Mouse (Mus musculus) leukemia stem cell, adult 10-12 weeks (primary cell): ENCODE data around the gene Dusp19. TPM values are rescaled to one million over a fixed set of nuclear protein-coding genes. Genes with fewer than 3 reads are reported as not detected.

Experiments
- polyA plus RNA-seq: library from polyadenylated mRNA; stranded (reverse); fragments of >175 nt; gene quantifications from 2 replicates; pipeline ENCODE4 v1.2.3, GENCODE M21; 2012; ENCODE audit warnings: low replicate concordance

Gene Dusp19
- polyA plus RNA-seq, result 0.18 and 0.77 TPM in 2 replicates

GRCm38 (mm10) chr2:80616854-80617737, at the start of gene Dusp19, which contains the start of gene Nup35:
Dusp19 (plus strand) TSS chr2:80617045.
Nup35 (plus strand) TSS chr2:80617236.

GRCm38 (mm10) chr2:80581043-80581711, 35.7 kb upstream of the Dusp19 start, which contains the start of gene Nckap1:
Nckap1 (minus strand) TSS chr2:80581380.

Other genes starting within 250 kb of the Dusp19 start
- gene Frzb, start 169.4 kb upstream of the Dusp19 start, polyA plus RNA-seq, result 0.35 and 3.5 TPM in 2 replicates
- gene Nckap1, start 35.7 kb upstream of the Dusp19 start, polyA plus RNA-seq, result 6.9 and 9.4 TPM in 2 replicates
- gene Nup35, start 191 bp downstream of the Dusp19 start, polyA plus RNA-seq, result 1.1 TPM in 1 of 2 replicates, not detected in the other